Mouse (Mus musculus) thymus, adult 2 months (tissue): ENCODE data around the gene Gm45337. TPM values are rescaled to one million over a fixed set of nuclear protein-coding genes. Genes with fewer than 3 reads are reported as not detected.

Experiments
- DNase-seq: peaks from one replicate; pipeline ENCODE4 v3.0.0; 2021
- H3K27ac ChIP-seq: fragments of 200-500 bp; 2 replicates; pipeline ENCODE4 v1.5.1; 2012; ENCODE audit warnings: low read length, control low read depth; ENCODE audit not compliant: control insufficient read depth, insufficient read depth
- H3K27me3 ChIP-seq: fragments of 200-500 bp; 2 replicates; pipeline ENCODE4 v1.6.1; 2012; ENCODE audit warnings: mild to moderate bottlenecking, low read length, moderate library complexity, mixed read lengths; ENCODE audit not compliant: control insufficient read depth, insufficient read depth
- H3K36me3 ChIP-seq: fragments of 200-500 bp; 2 replicates; pipeline ENCODE4 v1.6.1; 2012; ENCODE audit warnings: mild to moderate bottlenecking, low read length, moderate library complexity; ENCODE audit not compliant: control insufficient read depth, insufficient read depth
- H3K4me1 ChIP-seq: fragments of 200-500 bp; replicated peaks from 2 replicates; pipeline ENCODE4 v1.6.1; 2012; ENCODE audit warnings: low read length; ENCODE audit not compliant: control insufficient read depth, insufficient read depth
- H3K4me3 ChIP-seq: fragments of 200-500 bp; 2 replicates; pipeline ENCODE4 v1.5.1; 2012; ENCODE audit warnings: mild to moderate bottlenecking, low read length, control low read depth, moderate library complexity; ENCODE audit not compliant: control insufficient read depth, insufficient read depth
- CTCF ChIP-seq: fragments of 200-500 bp; IDR thresholded peaks from 2 replicates; pipeline ENCODE4 v1.5.1; 2012; ENCODE audit warnings: mild to moderate bottlenecking, control low read depth, low read length, moderate library complexity, borderline replicate concordance; ENCODE audit not compliant: control insufficient read depth, poor library complexity, insufficient read depth; ENCODE audit errors: extremely low read depth
- POLR2A ChIP-seq: fragments of 200-500 bp; IDR thresholded peaks from 2 replicates; pipeline ENCODE4 v1.6.1; 2012; ENCODE audit warnings: mild to moderate bottlenecking, low read length, control low read depth, moderate library complexity; ENCODE audit not compliant: control insufficient read depth, poor library complexity, insufficient read depth; ENCODE audit errors: extremely low read depth
- WGBS: fragments of 180-500 bp; shearing (Covaris S2); methylation state at CpG from one replicate; pipeline ENCODE4 v1.1.7; 2018; 5-methylcytosine and 5-hydroxymethylcytosine counted together
- polyA plus RNA-seq: library from polyadenylated mRNA; depleted of rRNA; stranded (reverse); fragments of >200 nt; gene quantifications from 2 replicates; pipeline ENCODE4 v1.2.3, GENCODE M21; 2012; rRNA removed

The Gm45337 gene
- polyA plus RNA-seq, 1 experiment: not detected

DNA sequence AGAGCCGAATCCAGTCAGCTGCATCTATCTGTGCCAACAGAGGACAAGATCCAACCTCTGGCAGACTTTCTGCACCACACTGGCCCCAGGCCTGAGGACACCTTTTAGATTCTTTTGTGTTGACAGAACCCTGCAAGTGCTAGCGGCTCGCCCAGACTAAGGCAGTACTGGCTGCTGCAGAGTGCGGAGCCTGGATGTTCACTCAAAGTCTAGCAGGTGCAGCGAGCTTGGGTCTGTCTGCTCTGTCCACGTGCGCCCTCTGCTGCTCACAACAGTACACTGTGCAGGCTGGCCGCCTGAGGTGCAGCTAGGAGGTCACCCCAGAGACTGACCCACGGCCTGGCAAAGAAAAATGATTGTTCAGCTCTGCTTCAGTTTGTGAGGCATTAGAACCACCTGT is 46.6 kb downstream of the Gm45337 start:
- no peak for TF ChIP-seq POLR2A
- TF ChIP-seq CTCF: peak; percentile 84
- Histone ChIP-seq H3K27ac (no peak overlapping the region), H3K4me3 (no peak overlapping the region), H3K4me1 (peaks cover 16% of the 10 kb centered on the region), H3K36me3 (no peaks in the 10 kb centered on the region), H3K27me3 (peaks cover 17% of the 10 kb centered on the region)
- WGBS: 9% methylated on average over 9 of the region's 9 CpGs
- DNase-seq: peak; percentile 72

DNA sequence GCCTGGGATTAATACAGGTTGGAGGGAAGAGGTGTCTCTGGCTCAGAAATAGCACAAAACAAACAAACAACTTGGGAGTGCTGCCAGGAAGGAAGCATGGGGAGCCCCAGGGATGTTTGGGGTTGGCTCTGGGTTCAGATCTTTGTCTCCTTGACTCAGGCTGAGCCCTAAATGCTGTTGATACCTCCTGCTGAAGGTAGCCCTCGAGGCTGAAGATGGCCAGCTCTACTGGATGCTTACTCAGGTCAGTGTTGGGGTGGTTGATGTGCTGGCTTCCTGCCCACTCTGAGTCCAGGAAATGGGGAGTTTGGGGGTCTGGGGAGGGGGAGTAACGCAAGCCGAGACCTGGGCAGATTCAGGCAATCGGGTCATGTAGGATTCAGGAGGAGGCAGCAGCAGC is 47.7 kb downstream of the Gm45337 start:
- no peak for DNase-seq
- peaks cover 17% of the 10 kb centered on the region for H3K27me3 ChIP-seq
- peaks cover 16% of the 10 kb centered on the region for H3K4me1 ChIP-seq
- no peaks in the 10 kb centered on the region for H3K36me3 ChIP-seq
- H3K4me3 ChIP-seq: no peak overlapping the region
- 62% methylated on average over 4 of the region's 4 CpGs for WGBS
- no peak for TF ChIP-seq CTCF
- TF ChIP-seq POLR2A: no peak
- H3K27ac ChIP-seq: no peak overlapping the region

DNA sequence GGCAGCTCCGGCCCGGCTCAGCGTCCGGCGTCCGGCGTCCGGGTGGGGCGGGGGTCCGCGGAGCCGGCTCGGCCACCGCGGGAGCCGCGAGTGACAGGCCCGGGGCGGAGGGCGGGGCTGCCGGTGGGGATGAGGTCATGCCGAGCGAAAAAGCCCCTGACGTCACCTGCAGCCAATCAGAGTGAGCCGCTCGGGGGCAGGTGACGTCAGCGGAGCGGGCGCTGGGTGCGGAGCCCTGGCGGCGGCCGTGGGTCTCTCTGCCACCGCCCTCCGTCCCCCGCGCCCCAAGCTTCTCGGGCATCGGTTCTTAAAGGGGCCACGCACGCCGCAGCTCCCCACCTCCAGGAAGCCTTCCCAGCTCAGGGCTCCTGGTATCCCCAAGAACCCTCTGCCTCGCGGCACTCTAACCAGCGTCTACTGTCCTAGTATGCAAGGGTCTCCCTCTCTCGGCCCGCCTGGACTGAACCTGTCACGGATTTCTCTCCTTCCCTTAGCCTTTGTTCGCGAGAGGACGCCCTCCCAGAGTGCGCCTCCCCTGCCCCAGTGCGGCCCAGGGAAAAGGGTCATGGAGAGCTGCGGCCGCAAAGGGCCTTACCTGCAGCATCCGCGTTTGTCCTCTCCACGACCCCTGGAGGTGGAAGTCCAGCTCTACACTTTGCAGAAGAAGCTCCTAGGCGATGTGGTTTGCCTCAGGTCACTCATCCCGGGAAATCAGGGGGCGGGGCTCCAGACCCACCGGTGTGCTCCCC is 49.0 kb downstream of the Gm45337 start, which contains the start of gene Dusp8:
Dusp8 (minus strand) TSS at position 661 of the 749 bp plus-strand sequence.
- WGBS: 1% methylated on average over 62 of the region's 63 CpGs
- no peak within 1 kb of the TSS for H3K27ac ChIP-seq
- H3K4me3 ChIP-seq: peak within 1 kb of the TSS; percentile 52
- DNase-seq: peak; percentile 86
- H3K27me3 ChIP-seq: peaks cover 17% of the 10 kb centered on the region
- no peaks in the 10 kb centered on the region for H3K36me3 ChIP-seq
- H3K4me1 ChIP-seq: peaks cover 16% of the 10 kb centered on the region
- TF ChIP-seq CTCF: peak; percentile 63; the same call in 1 of the 2 replicates
- TF ChIP-seq POLR2A: no peak

DNA sequence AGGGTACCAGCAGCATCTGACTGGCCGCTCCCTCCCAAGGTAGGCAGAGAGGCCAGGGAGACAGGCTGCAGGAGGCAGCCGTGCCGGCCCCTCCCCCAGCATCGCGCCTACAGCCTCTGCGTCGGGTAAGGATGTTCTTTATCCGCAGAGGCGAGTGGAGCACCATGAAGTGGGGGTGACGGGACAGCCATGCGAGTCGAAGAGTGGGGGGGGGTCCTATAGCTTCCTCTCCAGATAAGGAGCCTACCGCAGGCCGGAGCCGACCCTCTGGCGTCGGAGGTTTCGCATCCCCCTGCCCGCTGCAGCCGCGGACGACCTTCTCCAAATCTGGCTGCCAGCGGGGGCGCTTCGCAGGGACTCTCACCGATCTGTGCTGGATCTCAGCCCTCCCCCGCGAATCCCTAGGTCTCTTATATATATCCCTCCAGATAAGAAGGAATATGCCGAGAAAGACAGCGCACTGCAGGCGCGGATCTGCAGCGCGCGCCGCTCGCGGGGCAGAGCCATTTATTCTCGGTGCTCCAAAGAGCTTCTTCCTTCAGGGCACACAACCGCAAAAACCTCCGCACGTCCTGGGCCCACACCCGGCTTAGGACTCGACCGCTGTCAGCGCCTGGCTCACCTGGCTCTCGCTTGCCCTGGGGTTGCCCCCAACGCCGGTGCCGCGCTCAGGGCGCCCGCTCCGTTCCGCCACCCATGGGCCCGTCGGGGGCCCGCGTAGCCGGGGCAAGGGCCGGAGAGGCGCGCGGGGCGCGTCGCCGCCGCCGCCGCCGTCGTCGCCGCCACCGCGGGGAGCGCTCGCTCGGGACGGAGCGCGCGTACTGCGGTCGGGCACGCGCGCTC is 49.9 kb downstream of the Gm45337 start:
- H3K27ac ChIP-seq: no peak overlapping the region
- TF ChIP-seq POLR2A (no peak), CTCF (no peak)
- peaks cover 17% of the 10 kb centered on the region for H3K27me3 ChIP-seq
- no peaks in the 10 kb centered on the region for H3K36me3 ChIP-seq
- peak; percentile 9 for DNase-seq
- 4% methylated on average over 89 of the region's 89 CpGs for WGBS
- H3K4me3 ChIP-seq: peak overlapping the region; percentile 42
- H3K4me1 ChIP-seq: peaks cover 16% of the 10 kb centered on the region

DNA sequence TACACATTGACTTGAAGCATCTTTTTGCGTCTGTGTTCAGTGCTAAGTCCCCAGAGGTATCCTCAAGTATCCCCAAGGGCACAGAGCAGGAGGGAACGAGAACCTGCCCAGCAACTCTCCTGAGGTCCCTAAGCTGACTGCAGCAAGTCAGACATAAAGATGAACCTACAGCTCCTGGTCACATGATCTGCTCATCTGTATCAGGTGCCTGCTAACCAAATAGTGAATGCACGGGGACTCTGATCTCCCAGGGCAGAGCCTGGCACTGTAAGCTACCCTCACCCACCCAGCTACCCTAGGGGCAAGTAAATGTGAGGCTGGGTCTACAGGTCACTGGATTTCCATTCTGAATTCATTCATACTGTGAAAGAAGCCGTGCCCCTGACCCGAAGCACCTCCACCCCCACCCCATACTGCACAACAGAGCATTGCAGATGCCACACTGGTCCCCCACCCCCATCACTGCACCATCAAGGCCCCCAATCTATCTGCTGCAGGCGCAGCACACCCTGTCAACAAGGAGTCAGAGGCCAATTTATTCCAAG is 50.6 kb downstream of the Gm45337 start:
- DNase-seq: no peak
- no peak overlapping the region for H3K27ac ChIP-seq
- H3K4me1 ChIP-seq: peaks cover 16% of the 10 kb centered on the region
- no peaks in the 10 kb centered on the region for H3K36me3 ChIP-seq
- TF ChIP-seq CTCF (no peak), POLR2A (no peak)
- WGBS: 46% methylated on average over 6 of the region's 6 CpGs
- H3K27me3 ChIP-seq: peaks cover 17% of the 10 kb centered on the region
- no peak overlapping the region for H3K4me3 ChIP-seq

Other genes with a start within 250 kb of the Gm45337 start
- 131 and 134 TPM in 2 replicates for gene Tollip, start 226.1 kb downstream of the Gm45337 start, polyA plus RNA-seq
- gene Brsk2, start 194.9 kb downstream of the Gm45337 start, polyA plus RNA-seq: 0.27 and 0.40 TPM in 2 replicates
- 62.6 and 73.5 TPM in 2 replicates for gene Mob2, start 83.5 kb downstream of the Gm45337 start, polyA plus RNA-seq
- 0.98 and 4.0 TPM in 2 replicates for gene Dusp8, start 48.8 kb downstream of the Gm45337 start, polyA plus RNA-seq
- gene Gm45618, start 23.9 kb downstream of the Gm45337 start, polyA plus RNA-seq: not detected in 2 replicates
- not detected in 2 replicates for gene Gm39115, start 8.6 kb downstream of the Gm45337 start, polyA plus RNA-seq
- gene Gm29735, start 12.5 kb upstream of the Gm45337 start, polyA plus RNA-seq: not detected in 2 replicates
- gene Gm4553, start 21.1 kb upstream of the Gm45337 start, polyA plus RNA-seq: not detected in 2 replicates
- not detected in 2 replicates for gene Krtap5-2, start 31.4 kb upstream of the Gm45337 start, polyA plus RNA-seq
- not detected in 2 replicates for gene Gm10153, start 45.8 kb upstream of the Gm45337 start, polyA plus RNA-seq
- not detected in 2 replicates for gene Krtap5-3, start 56.8 kb upstream of the Gm45337 start, polyA plus RNA-seq
- not detected in 2 replicates for gene Gm7579, start 67.3 kb upstream of the Gm45337 start, polyA plus RNA-seq
- gene Krtap5-5, start 85.4 kb upstream of the Gm45337 start, polyA plus RNA-seq: not detected in 2 replicates
- 0.19 TPM in 1 of 2 replicates, not detected in the other for gene Gm40460, start 96.5 kb upstream of the Gm45337 start, polyA plus RNA-seq
- not detected in 2 replicates for gene Gm2431, start 113.7 kb upstream of the Gm45337 start, polyA plus RNA-seq
- not detected in 2 replicates for gene Gm4559, start 129.8 kb upstream of the Gm45337 start, polyA plus RNA-seq
- gene Krtap5-1, start 152.5 kb upstream of the Gm45337 start, polyA plus RNA-seq: not detected in 2 replicates
- gene Krtap5-4, start 158.9 kb upstream of the Gm45337 start, polyA plus RNA-seq: not detected in 2 replicates
- 10.8 and 14.8 TPM in 2 replicates for gene Ifitm10, start 229.1 kb upstream of the Gm45337 start, polyA plus RNA-seq
- 0.23 and 0.31 TPM in 2 replicates for gene Gm49369, start 238.1 kb upstream of the Gm45337 start, polyA plus RNA-seq
- gene Ctsd, start 243.4 kb upstream of the Gm45337 start, polyA plus RNA-seq: 762 and 992 TPM in 2 replicates